Mouse (Mus musculus): ENCODE results near the gene Dnah17.

Dnah17 gene

DNA sequence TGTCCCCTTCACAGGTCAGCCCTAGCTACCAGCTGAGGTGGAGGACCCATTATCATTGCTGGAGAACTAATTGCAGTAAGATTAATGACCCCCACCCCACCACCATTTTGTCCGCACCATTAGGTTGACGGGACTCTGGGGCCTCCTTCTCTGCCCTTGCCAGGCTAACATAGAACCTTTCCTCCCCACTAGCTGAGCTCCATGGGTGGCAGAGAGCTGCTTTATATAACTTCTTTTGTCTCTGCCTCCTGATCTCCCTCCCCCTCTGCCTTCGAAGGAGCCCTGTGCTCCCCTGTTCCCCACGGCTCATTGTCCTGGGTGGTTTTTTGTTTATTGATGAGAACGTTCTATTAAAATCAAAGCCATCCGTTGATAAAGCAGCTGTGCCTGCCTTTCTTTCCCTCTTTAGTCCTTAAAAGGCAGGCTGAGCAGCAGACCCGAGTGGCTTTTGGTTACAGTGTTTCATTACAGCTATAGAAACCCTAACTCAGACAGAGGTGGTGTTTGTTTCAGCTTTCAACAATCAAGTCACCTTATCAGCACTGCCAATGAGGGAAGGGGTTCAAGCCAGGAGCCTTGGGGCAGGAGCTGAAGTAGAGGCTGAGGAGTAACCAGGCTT, 12.2 kb upstream of the Dnah17 start:
- no peak for DNase-seq

DNA sequence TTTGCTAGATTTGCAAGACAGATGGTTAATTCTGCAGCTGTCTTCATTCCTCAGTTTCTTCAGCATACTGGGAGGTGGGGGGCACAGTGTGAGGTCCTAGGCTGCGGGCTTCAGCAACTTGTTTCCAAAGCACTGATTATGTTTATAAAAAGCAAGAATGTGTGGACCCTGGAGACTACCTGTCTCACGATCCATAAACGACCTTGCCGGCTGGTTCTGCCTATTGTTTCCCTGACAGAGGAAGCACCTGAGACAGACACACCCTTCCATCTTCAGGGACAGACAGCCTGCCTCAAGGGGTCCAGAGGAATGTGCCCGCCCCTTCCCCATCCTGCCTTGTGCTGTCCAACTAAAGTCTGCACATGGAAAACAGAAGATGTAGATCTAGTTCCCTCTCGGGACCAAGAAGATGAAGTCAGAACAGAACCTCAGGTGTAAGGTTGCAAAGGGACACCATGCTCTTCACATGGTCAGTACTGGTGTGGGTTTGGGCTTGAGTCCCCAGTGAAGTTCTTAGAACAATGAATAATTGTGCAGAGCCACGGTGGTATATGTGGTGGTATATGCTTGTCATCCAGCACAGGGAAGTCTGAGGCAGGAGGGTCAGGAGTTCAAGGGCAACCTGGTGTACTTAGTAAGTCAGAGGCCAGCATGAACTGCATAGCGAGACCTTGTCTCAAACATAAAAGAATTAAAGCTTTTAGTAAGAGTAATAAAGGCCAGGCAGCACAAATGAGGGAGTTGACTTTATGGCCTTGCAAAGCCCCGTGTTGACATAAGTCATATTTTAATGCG, 10.5 kb upstream of the Dnah17 start:
- no peak for DNase-seq

DNA sequence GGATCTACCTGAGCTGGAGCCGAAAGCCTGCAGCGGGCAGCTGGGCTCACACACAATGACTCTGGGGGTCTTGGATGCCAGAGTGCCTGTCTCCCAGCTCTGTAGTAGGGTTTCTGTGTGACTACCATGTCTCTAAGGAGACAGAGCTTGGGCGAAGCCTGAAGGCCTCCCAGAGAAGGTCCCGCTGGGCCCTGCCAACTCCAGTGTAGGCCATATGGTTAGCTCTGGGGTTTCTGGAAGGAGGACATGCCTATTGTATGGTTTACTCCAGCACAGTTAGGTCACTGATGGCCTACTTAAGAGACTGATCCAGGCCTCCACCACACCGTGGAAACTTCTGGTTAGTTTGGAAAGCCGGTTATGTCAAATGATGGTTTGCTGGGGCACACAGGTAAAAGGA, 7.9 kb upstream of the Dnah17 start:
- DNase-seq = no peak

DNA sequence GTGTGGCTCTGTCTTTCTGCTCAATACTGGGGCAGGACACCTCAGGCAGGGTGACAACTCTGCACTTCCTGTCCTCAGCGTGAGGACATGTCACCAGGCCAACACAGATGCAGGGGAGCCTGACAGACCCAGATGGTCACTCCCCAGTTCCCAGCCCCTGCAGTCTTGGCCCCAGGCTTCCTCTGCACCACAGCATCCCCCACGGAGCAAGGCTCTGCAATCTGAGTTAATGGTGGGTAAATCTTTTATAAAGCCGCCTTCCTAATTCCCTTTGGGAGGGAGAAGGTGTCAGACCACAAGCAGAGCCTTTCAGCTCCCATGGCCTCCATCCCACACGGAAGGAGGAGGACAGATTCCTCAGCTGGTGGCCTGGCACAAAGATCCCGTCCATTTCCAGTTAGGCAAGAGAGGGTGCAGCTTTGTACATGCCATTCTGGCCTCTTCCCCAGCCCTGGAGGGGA, 5.8 kb upstream of the Dnah17 start:
- DNase-seq = no peak

DNA sequence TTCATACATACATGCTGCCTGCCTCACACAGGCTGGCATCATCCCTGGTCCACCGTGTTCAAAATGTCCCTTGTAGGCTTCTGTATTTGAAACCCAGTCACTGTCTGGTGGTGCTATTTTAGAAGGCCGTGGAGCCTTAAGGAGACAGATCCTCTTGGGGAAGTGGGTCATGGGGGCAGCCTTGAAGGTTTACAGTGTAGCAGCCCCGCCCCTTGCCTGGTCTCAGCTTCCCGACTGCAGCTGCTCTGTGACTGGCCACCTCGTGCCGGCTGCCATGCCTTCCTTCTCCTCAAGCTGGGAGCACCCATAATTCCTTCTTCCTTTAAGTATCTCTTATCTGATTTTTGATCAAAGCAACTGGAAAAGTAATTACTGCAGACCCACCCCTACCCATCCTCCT, 4.8 kb upstream of the Dnah17 start:
- DNase-seq = peak; percentile 43 to 64

DNA sequence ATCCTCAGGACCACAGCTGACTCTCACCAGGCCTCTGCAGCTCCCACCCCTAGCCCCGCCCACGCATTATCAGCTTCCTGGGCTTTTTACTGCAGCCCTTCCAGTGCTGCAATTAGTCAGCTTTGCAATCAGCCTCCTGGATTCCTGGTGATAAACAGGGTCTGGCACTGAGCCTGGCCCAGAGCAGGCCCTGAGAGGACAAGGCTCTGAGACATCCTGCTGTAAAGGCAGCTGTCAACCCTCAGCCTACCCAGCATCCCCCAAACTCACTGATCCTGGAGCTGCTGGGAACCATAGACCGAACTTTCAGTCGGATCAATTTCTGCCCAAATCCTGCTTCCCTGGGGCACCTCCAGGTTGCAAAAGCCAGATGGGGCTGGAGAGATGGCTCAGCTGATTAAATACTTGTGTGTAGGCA, 3.3 kb upstream of the Dnah17 start:
- DNase-seq = no peak

DNA sequence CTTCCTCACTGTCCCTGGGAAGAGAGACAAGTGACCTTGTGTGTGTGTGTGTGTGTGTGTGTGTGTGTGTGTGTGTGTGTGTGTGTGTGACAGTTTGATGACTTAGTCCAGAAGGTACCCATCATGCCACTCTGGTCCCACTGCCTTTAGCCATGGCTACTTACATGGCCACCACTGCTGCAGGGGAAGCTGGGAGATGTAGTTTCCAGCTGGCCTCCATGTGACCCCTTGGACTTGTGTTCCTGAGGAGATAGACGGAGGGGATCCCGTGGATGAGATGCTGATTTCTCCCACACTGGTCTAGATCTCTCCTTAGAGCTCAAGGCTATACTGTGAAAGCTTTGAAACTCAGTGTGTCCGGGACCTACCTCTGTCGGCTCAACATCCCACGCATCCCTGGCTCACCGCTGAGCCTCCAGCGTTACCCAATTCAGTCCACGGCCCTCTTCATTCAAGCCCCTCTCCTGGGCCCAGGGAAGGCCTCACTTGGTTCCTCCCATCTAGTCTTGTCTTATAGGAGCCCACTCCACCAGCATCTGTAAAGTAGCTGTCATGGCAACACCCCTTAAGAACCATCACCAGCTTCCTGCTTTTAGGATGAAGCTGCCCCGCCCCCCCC, 2.8 kb upstream of the Dnah17 start:
- DNase-seq = no peak

DNA sequence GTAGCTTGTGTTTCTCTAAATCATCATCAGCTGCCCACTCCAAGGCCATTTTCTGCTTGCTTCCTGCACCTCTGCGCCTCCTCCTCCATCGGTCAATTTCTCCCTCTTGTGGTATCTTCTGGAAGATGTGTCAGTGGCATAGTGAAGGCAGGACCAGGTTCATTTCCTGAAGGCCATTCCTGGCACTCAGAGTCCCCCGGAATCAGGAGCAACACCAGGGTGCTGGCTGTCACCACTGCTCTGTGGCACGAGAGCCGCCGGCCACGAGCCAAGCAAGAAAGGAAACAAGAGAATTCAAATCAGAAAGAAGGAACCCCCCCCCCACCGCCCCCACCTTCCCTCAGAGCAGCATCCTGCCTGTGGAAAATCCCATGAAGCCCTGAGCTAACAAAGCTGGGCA, 1.7 kb upstream of the Dnah17 start:
- DNase-seq = no peak

DNA sequence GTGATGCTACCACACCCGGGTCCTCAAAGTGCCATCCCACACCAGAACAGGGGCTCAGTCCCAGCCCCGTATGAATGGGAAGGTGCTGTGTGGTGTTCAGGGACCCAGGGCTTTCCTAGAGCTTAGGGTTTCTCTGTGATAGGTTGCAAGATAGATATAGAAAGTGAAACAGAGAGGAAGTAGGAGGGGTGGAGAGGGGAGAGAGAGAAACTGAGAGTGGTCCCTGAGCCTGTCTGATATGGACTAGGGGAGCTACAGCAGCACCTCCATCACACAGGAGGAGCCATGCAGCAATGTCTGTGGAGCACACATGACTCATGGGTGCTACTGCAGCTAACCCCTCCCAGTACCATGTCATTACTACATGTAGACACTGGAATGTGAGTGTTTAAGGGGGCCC, 622 bp downstream of the Dnah17 start:
- no peak for DNase-seq

DNA sequence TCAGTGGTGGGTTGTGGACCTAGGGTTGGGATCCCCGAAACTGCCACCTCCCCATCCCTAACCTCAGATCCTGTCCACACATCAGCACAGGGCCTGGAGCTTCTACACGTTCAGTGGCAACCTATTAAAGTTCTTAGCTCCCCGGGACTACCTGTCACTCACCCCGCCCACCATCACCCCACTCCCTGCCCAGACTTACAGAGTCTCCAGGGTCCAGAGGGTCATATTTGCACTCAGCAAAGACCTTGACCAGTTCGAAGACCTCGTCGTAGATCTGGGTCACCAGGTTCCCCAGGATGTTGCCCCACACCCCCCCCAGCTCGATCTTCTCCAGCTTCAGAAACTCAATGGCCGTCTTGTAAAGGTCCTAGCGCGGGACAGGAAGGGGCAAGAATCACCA, 8.8 kb downstream of the Dnah17 start:
- DNase-seq = no peak

DNA sequence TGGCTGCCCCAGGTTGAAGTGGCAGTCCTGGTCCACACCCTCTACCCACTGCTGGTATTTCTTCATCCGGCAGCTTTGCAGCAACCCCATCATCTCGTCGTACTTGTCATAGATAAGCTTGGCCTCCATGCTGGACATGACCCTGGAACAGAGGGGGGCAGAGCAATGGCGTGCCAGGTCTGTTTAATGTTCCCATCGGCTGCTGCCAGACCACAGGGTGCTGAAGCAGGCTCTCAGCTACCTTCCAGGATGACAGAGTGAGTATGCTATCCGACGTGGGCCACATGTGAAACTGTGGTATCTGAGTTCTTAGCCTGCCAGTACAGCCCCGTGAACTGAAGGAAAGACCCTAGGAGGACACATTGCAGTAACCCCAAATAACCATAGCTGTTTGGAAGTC, 11.7 kb downstream of the Dnah17 start:
- DNase-seq = no peak

DNA sequence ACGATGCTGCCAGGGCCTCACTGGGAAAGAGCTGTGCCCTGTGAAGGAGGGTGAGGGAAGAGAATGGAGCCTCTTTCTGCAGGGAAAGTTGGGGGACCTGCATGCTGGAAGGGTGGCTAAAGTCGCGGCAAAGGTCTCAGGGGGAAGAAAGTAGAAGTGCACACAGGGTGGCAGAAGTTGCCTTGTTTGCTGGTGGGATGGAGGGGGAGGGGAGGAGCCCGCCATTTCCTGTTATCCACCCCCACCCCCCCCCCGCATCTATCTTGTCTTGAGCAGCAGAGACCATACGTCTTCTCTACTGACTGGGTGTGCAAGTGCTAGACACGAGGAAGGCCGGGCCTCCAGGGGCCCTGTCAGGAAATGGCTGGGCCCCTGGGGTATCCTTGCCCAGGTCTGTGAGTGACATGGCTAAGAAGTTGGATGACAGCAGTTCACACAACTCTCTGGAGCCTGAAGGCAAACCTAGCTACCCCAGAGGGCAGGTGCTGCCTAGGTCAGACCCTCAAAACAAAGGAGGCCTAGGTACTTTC, 15.8 kb downstream of the Dnah17 start:
- peak; percentile 34 to 58 for DNase-seq

DNA sequence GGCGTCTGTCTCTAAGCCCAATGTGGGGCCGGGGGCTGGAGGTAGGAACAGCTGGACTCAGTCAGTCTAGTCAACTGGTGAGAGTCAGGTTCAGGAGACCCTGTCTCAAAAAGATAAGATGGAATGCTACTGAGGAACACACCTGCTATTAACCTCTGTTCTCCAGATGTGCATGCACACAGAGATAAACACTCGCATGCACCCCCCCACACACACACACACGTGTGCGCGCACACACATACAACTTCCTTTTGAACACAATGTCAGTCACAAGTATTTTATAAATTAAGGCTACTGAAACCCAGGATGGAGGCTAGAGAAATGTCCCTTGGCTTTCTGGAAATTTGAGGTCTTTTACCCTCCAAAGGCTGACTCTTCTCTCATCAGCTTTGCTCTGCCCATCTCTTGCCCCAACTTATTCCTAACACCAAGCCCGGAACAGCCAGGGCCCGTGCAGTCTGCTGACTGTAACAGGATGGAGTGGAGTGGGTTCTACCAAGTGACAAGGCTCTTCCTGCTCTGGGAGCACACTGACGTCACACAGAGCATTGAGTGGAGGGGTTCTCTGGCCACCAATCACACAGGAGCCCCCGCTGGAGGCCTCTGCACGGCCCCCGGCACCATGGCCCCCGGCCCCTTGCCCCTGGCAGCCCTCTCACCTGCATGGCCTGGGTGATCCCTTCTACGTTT, 16.8 kb downstream of the Dnah17 start:
- DNase-seq = peak; percentile 35 to 52

DNA sequence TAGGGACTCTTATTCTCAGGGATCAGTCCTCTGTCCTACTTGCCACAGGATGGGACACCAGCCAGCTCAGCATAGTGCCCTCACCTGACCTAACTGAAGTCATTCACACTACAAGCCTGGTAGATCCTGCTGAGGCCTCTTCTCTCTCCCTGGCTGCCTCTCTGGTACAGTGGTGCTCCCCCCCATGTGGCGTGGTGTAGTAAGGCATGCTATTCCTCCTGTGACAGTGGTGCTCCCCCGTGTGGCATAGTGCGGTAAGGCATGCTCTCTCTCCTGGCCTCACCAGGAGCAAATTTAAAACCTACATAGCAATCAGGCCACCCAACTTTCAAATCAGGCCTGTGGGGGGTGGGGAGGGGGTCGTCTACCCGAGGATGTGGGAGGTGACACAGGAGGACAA, 26.4 kb downstream of the Dnah17 start:
- peak; percentile 80 to 86 for DNase-seq

DNA sequence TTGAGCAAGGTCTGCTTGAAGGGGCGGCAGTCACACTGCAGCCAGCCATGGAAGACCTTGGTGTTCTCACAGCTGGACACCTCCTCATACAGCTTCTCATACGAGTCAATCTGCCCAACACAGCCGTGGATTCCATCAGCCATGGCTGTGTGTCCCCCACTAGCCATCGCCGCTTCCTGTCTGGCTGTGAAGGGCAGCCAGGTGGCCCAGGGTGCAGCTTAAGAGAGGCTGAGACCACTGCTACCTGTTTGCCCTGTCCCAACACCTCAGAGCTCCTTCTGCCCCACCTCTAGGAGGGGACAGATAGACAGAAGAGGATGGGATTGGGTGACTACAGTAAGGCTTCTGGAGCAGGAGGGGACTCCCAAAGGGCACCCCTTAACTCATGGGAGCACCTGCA, 27.1 kb downstream of the Dnah17 start:
- peak in 1 of 2 experiments; percentile 17 for DNase-seq

DNA sequence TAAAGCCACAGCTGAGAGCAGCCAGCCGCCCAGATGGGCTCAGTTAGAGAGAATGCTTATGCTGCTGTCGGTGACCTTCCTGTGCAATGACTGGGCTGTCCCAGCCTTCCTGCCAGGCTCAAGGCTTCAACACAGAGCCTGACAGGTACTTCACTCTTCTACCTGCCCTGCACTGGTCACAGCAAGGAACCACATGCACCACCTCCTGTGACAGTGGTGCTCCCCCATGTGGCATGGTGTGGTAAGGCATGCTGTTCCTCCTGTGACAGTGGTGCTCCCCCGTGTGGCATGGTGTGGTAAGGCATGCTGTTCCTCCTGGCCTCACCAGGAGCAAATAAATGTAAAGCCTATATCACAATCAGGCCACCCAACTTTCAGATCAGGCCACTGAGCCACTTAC, 27.6 kb downstream of the Dnah17 start:
- DNase-seq = peak; percentile 85 to 93

DNA sequence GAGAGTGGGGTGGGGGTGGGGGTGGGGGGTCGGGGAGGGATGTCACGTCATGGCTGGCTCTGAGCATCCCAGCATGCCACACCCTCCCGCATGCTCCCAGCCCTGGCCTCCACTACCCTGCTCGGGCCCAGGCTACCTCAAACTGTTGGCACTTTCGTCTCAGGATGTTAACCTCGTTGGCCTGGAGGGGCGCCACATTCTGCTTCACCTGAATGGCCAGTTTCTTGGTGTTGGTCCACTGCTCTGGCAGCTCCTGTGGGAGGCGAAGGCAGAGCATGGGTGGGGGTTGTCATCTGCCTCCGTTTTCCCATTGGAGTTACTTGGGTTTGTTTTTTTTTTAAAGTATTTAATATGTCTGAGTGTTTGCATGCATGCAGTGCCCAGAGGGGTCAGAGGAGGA, 29.3 kb downstream of the Dnah17 start:
- DNase-seq = no peak

DNA sequence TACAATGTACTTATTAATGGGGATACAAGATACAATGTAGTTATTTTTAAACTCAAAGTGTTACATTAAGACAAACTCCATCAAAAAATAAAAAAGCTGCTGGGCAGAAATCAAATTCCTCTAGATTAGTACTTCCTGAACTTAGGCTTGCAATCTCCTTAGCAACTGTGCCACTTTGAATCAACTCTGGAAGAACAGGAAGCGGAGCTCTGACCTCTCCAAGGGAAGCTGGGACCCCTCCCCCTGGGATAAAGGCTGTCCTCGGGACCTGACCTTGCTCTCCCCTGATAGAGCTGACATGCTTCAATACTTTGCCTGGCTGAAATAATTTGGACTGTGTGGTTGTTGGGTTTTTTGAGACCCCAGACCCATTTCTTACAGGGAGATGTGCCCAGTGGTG, 33.7 kb downstream of the Dnah17 start:
- DNase-seq = no peak

DNA sequence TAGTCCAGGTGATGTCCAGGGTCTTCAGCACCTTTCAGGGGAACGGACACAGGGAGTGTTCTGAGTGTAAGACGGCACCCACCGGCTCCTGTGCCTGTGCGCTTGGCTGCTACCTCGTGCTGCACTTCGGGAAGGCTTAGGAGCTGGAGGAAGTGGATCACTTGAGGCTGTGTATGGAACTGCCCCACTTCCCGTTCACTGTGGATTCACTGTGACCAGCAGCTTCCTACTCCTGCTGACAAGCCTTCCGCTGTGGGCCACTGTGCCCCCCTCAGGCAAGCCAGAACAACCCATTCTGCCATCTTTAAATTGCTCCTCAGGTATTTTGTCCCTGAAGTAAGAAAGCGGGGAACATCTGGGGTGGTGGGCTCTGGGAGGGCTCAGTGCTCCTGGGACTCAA, 35.4 kb downstream of the Dnah17 start:
- no peak for DNase-seq

DNA sequence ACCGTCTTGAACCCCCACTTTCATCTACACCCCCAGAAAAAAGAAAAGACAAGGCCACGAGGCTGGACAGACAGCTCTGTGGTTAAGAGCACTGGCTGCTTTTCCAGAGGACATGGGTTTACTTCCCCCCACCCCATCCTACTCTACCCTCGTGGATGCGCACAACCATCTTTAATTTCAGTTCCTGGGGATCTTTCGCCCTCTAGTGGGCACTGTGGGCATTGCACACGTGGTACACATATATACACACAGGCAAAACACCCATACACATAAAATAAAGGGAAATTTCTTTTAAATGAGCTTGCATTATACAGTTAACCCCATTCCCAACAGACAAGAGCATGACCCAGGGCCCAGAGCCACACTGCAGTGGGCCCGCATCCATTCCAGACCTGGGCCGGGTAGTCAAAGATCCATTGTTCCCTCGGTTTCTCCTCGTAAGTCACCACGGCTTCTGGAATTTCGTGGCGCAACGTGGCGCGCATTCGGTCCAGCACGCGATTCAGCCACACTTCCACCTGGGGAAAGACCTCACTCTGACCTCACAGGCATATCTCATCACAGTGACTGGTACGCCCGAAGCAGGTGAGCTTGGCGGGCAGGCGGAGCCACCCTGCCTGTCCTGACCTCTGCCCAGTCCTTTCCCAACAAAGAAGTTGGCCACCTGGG, 39.3 kb downstream of the Dnah17 start:
- DNase-seq = no peak

DNA sequence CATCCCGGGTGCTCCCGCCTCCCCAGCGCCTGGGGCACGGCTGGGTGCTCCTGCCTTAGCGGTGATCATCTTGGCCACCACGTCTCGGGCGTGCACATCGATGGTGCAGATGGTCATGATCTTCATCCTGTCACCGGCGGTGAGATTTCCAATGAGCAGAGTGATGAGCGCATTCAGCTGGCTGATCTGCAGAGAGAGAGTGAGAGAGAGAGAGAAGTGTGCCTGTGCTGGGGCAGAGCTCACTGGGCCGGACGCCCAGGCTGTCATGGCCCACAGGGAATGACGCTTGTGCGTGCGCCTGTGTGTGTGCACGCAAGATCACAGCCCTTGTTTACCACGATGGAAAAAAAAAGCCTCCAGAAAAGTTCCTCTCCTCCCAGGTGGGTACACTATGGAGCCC, 41.5 kb downstream of the Dnah17 start:
- no peak for DNase-seq

DNA sequence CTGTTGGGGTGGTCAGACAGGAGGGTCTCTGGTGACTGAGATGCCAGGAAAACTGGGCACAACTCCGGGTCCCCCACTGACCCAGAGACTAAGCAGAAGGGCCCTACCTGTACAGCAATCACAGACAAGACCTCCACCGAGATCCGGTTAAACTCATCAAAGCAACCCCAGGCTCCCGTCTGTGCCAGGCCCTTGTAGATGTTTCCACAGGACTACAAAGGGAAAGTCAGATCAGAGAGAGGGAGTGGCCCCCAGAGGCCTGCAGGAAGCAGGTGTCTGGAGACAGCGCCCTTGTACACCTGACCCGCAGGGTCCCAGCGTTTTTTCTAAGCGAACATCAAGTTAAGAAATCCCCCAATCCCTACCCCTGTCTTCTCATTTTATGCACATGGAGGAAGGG, 44.5 kb downstream of the Dnah17 start:
- DNase-seq = peak; percentile 27 to 62

DNA sequence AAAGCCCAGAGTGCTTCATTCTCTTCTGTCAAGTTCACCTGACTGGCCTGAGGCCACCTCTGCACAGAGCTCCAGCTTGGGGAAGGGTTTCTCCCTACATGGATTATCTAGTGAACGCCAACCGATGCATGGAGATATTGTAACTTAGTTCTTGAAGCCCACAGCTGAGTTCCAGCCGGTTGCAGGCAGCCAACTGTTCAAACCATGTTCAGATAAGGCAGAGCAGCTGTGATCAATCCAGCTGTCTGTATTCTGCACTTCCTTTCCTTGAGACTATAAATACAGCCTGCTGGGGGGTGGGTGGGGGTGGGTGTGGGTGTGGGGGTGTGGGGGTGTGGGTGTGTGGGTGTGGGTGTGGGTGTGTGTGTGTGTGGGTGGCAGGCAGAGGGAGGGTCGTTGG, 45.3 kb downstream of the Dnah17 start:
- DNase-seq = no peak

All from thymus, postnatal 36 days (tissue).